Mouse (Mus musculus) cerebellum, postnatal 25 days (tissue): ENCODE results near the gene Csnk2a1.

ENCODE experiments used
- DNase-seq, 2 experiments: peaks; one replicate each; pipeline ENCODE4 v3.0.0; 2021; ENCODE audit warnings: mixed read lengths in 2 of 2

The Csnk2a1 gene

DNA sequence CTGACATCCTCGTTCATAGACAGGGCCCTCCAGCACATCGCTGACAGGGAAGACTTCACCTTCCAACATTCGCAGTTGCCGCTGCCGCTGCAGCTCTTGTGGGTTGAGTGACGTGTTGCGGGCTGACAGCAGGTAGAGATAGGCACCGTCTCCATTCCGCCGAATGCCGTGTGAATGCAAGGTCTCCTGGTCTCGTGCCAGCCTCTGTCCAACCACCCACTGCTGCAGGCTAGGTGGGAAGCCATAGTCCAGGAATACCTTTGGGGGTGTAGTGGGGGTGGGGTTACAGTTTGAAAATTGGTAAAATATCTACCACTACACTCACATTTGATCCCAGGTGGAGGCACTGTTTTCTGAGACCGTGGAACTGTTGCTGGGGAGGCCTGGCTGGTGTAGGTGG lies 99.5 kb downstream of the Csnk2a1 start:
- DNase-seq = no peak

DNA sequence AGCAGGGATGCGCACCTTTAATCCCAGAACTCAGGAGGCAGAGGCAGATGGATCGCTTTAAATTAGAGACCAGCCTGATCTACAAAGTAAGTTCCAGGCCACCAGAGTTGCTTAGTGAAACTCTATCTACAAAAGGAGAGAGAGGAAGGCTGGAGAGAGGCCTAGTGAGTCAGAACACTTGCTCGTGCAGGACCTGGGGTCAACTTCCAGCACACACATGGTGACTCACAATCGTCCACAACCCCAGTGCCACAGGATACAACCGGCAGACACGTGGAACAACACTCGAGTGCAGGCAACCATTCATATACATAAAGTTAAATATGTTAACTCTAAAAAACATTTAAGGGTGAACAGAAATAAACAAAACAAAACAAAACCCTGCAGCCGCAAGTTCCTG lies 100.0 kb downstream of the Csnk2a1 start:
- no peak for DNase-seq

DNA sequence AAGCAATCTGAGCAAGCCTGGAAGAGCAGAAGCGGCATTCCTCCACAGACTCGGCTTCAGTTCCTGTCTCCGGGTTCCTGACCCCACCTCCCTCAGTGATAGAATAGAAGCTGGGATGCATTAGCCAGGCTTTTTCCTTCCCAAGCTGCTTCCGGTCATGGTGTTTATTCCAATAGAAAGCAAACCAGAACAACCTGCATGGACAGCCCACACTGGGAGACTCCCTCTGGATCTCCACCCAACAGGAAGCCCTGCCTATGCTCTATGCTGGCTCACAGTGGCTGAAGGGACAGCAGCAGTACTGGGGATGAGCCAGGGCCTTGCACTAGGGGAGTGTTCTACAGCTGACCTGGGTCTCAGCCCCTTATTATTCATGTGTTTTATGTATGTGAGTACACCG lies 101.3 kb downstream of the Csnk2a1 start:
- DNase-seq = no peak

DNA sequence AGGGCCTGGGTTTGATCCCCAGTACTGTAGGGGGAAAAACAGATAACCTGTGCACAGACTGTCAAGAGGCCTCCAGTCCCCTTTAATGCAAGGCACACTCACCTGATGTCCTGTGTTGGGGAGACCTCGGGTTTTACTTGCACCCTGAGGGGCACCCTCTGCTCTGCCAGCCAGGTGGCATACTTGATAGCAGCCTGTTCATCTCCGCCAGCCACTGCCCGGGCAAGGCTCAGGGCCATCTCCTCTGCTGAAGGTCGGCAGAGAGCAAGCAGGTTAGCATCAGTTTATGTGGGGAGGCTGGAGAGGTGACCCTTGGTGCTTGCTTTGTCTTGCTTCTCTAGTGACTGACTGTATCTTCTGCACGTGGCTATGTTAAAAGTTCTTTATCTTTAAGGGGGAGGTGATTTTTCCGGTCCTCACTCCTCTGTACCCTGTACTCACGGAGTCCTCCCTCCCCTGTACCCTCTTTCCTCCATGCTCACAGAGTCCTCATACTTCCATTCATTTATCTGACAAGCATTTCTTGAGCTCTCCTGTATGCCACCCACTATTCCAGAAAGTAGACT lies 104.3 kb downstream of the Csnk2a1 start:
- DNase-seq = no peak
